Mouse (Mus musculus) 3134 (cell line): ENCODE data around the gene Csgalnact2.

Source experiments
- DNase-seq: peaks from one replicate; pipeline ENCODE4 v3.0.0-alpha.2; 2011; ENCODE audit warnings: low spot score; ENCODE audit not compliant: insufficient read length; ENCODE audit errors: extremely low read depth

Gene Csgalnact2

DNA sequence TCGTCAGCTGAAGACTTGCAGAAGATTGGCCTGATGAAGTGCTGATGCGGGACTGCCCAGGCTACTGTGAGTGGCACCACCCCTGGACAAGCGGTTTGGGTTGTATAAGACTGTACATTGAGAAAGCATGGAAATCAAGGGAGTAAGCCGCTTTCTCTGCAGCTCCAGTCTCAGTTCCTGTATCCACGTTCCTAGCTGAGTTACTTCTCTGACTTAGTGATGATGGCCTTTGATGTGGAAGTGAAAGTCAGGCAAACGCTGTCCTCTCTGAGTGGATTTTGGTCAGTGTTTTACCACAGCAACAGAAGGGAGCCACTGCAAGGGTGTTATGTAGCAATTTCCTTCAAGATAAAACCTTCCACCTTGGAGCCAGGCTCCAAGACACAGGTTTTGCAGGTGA, 2.0 kb upstream of the Csgalnact2 start:
- no peak for DNase-seq

DNA sequence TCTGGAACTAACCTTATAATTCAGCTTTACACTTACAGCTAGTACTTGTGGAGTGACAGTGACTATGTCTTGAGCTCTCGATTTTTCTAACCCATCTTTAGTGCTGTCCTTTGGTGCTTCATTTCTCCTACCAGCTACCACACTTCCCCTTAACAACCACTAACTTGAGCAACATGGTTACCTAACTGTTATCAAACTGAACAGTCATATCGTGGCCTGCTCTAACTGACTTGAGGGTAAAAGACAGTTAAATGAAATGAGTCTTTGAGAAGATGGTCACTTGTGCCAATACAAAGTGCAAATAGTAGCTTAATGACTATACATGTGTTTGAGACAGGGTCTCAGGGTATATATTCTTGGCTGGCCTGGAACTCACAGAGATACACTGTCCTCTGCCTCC, 1.8 kb downstream of the Csgalnact2 start:
- no peak for DNase-seq

DNA sequence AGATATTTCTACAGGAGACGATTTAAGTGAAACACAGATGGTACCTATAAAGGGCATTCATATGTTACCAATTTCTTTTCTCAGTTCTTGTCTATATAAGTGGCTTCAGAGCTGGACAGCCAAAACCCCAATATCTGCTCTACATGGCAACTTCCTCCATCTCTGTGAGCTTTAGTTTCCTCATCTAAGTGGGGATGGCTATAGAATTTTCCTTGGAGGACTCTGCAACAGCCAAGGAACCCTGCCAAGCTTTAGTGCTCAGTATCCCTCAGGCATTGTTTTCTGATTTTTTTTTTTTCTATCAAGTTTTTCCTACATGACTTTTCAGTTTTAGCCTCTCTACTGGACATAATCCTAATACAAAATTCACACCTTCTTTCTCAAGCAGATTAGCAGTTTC, 4.5 kb downstream of the Csgalnact2 start:
- no peak for DNase-seq

DNA sequence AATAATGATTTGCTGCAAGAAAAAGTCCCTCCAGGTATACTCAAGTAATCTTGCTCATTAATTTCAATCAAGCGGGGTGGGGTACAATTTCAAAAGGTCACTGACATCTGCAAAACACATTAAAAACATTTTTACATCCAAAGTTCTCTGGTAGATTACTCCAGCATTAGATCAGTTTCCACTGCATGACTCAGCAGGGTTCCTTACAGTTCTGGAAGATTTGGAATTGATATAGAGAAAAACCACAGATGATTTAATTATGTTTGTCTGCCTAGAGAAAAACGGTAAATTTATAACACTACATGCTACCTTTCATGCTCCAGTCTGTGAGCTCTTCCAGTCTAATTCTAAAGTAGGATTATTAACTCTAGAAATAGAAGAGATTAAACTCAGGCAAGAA, 8.9 kb downstream of the Csgalnact2 start:
- peak; percentile 40 for DNase-seq

DNA sequence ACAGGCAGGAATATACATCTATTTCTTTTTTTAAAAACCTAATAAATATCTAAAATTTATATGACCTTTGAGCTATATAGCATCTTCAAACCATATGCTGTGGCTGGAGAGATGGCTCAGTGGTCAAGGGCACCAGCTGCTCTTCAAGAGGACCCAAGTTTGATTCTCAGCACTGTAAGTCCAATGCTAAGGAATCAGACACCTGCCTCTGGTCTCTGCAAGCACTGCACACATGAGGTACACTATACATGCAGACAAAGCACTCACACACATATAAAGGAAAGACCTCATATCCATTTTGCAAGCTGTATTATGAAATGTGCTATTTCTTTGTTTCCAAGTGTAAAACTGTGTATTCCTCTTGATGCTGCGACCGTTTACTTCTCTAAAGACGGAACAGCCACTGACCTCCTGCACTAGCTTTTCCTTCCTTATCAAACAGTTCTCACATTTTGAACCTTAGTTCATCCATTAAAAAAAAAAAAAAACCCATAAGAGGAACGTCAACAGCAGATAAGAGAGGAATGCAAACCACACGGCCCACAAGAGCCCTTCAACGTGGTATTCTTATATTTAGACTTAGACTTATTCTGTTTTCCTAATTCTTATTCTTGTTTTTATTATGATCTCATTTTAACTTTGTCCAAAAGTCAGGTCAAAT, 11.0 kb downstream of the Csgalnact2 start:
- no peak for DNase-seq

DNA sequence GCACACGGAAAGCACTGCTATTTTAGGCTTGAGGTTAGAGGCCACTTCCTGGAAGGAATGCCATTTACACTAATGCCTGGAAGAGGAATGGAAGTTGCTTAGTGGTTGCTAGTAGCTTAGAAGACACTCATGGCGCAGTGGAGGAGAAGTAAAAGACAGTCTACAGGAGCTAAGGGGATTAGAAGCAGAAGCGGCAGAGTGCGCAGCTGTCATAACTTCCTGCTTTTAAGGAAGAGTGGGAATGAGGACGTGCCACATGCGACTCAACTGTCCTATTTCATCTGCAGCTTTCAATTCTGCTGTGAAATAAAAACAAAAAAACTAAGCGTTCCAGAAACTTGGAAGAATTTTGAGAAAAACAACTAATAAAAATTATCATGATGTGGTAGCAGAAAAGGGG, 11.7 kb downstream of the Csgalnact2 start:
- DNase-seq: no peak

DNA sequence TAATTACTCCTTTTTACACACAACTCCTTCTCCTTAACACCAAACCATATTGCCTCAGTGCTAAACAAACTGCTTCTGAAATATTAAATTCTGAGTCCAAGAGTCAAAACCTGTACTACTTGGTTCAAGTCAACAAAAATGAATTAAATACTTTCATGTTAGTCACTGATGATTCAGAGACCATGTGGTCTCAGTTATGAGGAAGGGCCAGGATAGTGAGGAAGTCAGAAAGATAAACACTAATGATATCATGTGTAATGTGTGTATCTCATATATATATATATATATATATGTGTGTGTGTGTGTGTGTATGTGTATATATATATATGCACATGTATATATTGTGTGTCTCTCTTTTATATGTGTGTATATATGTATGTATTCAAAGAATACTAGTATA, 12.4 kb downstream of the Csgalnact2 start:
- no peak for DNase-seq

DNA sequence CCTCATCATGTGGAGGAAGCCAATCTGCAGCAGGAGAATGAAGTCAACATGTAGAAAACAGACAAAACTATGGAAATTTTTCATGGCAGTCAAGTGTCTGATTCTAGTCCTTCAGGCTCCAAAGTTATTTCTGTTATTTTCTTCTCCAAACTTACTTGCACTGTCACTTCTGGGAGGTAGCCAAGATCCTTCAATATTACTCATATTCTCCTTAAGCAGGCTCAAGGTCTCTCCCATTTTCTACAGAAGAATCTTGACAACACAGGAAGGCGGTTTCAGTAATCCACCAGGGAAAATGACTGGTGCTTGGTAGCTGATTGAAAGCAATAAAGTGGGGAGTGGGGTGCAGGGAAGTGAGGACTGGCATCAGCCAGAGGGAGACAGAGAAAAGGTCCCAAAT, 16.2 kb downstream of the Csgalnact2 start:
- DNase-seq: peak; percentile 23

DNA sequence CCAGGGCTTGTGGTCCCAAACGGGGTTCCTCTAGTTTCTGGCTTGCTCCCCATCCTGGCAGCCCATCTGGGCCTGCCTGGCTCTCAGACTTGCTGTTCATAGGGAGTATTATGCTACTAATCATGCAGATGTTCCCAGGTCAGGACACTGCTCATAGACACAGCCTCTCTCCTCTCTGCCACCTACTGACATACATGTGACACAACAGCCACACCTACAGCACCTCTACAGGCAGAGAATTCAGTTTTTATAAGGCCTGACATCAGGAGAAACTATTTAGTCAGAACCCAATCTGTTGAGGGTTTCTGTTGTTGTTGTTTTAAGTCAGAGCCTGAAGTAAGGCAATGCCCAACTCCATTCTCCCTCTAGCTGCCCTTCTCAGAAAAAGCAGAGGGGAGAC, 27.1 kb downstream of the Csgalnact2 start:
- DNase-seq: no peak

DNA sequence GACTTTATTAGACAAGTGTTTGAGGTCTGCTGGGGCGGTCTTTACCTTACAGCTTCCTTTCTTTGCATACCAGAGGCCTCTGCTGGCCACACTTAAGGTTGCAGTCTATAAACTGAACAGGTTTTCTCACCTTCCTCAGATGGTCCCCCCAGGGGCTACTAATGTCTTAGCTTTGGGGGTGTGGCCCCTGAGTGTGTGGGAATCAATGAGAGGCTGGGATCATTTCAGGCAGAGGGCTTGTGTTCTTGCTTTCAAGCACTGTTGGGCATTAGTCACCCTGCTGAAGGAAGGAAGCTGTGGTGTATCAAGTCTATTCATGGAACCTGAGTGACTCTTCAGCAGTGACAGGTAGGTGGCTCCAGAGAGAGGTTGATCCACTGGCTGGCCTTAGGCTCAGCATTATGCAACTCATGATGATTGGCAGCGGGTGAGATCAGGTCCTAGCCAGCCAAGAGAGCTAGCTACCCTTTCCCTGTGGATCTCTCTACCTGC, 39.6 kb downstream of the Csgalnact2 start:
- DNase-seq: no peak

DNA sequence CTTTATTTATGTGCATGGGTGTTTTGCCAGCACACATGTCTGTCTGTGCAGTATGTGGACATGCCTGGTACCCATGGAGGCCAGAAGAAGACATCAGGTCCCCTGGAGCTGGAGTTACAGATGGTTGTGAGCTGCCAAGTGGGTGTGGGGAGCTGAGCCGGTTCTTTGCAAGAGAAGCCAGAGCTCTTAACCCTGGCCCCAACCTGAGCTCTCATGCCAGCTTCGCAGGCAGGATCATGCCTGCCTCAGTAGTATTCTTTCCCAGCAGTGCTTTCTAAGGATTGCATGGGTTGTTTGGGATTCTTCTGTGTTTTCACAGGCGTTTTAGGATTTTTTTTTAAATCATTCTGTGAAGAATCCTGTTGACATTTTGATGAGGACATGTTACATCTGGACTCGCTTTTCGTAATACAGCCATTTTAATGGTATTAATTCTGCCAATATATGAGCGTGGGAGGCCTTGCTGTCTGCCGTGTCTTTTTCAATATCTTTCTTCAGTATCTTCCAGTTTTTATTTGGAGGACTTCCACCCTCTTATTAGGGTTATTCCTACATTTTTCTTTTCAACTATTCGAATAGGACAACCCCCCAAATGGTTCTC, 41.1 kb downstream of the Csgalnact2 start:
- DNase-seq: no peak

DNA sequence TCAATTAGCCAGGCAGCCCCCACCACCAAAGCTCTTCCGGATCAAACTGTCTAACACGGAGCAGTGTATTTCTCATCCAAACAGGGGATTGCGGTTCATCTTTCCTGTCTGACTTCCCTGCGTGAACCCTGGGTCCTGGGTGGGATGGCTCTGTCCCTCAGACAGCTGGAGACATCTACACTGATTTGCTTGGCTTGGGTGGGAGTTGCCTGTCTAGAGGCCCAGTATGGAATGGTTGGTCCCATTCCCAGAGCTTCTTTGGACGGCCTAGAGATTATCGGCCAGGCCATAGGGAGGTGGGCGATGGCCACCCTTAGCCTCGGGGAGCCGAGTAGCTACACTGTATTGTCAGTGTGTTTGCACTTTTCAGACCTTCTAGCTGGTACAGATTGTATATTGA, 48.1 kb downstream of the Csgalnact2 start:
- no peak for DNase-seq

DNA sequence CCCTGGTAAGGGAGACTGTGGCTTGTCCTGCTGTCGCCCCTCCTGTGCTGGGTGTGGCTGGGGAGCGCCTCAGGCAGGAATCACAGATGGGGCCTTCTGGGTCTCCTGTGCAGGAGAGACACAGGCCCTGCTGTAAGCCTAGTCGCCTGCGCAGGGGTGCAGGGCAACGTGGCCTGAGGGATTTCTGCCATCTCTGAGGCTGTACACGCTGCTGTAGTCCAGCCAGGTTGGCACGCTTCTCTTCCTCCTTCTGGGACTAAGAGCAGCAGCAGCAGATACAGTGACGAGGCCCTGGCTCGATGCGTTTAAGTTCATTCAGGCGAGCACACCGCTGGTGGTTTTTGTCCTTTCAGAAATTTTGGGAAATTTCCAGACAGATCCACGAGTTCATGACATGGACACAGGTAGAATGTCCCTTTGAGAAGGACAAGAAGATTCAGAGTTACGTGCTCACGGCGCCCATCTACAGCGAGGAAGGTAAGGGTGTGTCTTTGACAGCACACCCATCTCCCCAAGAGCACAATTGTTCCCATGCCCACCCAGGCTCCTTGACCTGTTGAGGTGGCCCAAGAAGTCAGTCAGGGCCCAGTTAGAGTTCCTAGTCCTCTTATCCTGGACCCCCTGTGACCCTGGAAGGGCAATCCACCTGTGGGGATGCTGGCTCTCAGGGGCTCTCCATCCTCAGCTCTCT, 50.0 kb downstream of the Csgalnact2 start:
- DNase-seq: no peak

DNA sequence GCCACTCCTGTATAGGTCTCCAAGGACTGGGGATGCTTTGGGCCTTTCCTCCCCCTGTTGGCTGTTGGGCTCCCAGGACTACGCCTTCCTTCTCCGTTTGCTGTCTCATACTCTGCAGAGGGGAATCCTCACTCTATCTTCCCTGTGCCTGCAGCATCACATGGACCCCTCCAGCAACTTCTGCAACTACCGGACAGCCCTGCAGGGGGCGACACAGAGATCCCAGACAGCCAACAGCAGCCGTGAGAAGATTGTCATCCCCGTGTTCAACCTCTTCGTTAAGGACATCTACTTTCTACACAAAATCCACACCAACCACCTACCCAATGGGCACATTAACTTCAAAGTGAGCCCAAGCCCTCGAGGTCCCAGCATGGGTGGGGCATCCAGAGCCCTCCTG, 51.0 kb downstream of the Csgalnact2 start:
- no peak for DNase-seq

DNA sequence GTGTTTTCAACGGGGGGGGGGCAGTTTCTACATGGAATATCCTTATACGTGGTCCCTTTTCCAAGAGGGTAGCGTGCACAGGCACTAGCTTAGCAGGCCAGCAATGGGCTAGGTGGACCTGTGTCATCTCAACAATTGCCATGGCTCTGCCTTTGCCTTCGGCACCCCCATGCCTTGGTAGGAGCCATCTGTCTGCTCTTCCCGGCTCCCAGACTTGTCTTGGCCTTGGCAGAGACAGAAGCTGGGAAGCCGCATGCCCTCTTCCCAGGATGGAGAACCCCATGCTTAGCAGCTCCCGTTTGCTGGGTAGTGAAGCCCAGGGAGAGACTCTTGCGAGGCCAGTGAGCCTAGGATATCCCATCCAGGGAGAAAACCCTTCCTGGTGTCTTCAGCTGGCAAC, 54.3 kb downstream of the Csgalnact2 start:
- DNase-seq: no peak

DNA sequence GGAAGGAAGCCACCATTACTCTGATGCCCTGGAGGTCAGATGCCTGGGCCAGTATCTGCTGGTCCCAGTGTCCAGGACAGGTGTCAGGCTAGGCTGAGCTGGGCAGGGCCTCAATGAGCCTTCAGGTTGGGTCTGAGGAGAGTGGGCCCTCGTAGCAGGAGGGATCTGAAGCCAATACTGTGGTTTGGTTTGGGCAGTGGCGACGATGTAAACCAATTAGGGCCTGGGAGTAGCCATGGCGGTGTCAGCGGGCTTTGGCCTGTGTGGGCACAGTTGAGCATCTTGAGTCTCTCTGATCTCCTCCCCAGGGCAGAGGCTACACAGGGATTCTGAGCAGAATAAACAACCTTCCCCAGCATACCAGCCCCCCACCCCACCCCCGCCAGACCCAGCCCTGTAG, 55.3 kb downstream of the Csgalnact2 start:
- no peak for DNase-seq

DNA sequence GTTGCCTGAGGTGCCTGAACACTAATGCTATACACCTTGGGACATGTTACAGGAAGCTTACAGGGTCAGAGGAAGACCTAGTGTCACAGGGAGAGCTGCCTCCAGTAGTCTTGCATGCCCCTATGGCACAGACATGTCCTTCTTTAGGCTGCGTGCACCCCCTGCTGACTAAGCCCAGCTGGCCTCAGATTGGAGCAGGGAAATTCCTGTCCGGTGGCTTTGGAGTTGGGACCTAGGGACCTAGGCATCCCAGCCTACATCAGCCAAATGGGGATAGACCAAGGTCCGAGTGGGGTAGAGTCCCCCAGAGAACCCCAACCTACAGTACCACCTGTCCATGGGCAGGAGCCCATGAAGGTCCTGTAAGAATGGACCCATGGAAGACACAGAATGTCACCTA, 56.6 kb downstream of the Csgalnact2 start:
- no peak for DNase-seq

DNA sequence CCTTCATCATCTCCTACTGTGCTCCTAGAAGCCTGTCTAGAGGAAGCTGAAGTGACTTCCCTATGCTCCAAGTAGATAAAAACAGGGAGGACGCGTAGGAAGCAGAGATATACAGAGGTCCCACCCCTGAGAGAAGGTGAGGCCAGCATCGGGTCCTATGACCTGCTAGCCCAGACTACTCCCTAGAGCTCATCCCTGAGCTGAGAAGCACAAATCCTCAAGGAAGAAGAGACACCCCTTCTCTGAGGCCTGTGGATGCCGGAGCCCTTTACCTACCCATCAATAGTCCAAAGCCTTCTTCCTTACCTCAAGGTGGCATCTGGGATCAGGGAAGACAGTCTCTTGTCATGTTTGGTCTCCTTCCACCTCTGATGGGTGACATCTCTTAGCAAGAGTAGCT, 58.2 kb downstream of the Csgalnact2 start:
- DNase-seq: no peak

DNA sequence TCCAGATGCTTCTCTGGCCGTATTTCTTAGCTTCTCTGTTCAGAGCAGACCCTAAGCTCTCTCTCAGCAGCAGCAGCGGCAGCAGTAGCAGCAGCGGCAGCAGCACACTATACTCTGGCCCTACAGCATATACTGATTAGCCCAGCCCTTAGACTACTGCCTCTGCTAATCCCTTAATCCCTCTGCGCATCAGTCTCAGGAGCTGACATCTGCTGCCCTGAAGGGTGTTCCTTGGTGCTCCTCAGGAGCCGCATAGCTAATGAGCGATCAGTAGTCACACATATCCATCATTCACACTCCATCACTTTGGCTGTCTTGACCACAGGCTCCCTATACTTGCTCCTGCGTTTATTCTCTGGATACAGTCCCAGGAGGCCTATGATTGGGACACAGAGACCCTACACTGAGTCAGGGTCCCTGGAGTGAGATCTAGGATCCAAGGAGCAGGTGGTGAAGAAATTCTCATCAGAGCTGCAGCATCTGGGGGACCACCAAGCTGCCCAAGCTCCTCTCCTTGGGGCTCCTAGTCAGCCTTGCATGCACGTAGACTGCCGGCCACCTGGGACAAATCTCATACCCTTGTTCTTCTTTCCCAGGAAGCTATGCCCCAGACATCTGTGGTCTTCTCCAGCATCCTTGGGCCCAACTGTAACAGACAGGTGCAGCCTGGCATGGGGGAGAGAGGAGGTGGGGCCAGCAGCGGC, 59.0 kb downstream of the Csgalnact2 start:
- DNase-seq: no peak

DNA sequence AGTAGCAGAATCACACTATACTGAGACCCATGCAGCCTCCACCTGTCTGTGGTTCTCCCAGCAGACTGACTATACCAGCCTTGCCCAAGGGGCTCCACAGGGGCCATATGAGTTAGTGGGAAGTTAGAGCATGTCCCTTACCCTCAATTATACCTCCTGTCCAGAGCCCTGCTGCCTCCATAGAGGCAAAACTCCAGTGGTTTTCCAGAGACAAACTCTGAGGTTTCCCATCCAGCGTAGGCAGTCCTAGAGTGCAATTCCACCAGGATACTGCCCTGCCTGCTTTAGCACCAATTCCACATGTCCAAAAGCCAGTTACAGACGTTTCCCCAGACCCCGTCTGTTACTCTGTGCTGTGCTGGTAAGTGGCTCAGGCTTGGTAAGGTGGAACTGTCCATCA, 59.6 kb downstream of the Csgalnact2 start:
- no peak for DNase-seq

DNA sequence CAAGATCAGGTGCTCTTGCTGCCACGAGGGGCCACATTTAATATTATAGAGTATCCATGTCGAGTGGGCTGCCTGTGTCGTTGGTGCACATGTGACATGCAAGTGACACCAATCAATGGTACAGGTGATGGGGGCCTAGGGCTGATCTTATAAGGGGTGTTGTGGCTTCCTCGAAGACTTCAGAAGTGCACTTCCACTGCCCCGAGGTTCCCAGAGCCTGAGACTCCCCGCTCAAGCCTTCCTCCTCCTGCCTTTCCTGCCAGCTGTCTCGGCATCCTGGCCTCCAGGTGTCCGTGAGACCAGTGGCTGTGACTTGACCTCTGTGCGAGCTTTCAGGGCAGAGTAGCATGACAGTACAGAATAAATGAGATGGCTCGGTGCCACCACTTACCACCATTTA, 60.2 kb downstream of the Csgalnact2 start:
- DNase-seq: no peak

DNA sequence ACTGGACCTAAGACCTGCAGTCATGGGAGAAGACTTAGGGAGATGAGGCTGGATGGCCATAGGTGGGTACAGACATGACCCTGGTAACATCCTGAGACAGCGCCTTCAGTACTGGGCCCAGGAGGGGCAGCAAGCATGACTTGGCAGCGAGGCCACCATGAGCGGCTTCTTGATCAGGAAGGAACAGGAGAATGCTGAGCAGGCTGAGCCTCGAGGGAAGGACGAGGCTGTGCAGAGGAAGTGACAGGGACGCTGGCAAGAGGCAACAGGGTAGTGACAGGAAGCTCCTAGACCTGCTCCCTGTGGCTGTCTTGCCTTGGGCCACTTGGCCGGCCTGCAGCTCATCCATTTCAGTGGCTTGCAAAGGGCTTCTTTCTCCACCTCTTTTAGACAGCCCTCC, 61.5 kb downstream of the Csgalnact2 start:
- no peak for DNase-seq
